Mouse (Mus musculus) A20 (cell line): Measurements from ENCODE around the gene Socs7.
A peak's percentile ranks its signal among the peaks of the same experiment; 100 is the strongest.

Source experiments
- DNase-seq: peaks from one replicate; pipeline ENCODE4 v3.0.0-alpha.2; 2011; ENCODE audit warnings: low read depth, low spot score

Socs7 gene

DNA sequence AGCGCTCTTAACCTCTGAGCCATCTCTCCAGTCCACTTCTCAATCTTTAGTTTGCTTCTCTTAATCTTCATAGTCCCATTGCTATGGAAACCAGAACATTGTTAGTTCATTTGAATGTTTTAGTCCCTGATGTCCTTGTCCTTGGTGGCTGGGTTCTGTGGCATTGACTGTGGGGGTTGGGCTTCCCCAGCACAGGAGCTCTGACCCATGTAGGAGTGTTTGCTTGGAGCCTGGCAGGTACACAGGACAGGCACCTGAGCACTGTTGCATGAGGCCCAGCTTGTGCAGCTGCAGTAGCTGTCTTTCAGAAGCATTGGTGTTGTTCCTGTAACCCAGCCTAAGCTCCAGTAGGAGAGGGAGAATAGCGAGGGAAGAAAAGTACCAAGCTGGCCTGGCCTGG, 25.5 kb downstream of the Socs7 start:
- no peak for DNase-seq

DNA sequence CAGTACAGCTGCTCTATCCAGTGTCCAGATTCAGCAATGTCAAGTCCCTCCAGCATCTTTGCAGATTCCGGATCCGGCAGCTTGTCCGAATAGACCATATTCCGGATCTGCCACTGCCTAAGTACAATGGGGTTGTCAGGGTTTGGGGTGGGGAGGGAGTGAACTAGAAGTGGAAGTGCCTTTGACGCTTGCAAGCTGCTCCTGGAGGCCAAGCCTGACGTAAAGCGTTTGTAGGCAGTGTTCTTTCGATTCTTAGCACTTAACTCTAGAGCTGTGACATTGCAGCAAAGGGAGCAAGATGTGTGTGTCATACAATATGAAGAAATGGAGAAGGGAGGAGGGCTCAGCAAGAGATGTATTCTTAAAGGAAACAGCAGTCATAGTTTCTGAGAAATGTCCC, 26.8 kb downstream of the Socs7 start:
- no peak for DNase-seq

DNA sequence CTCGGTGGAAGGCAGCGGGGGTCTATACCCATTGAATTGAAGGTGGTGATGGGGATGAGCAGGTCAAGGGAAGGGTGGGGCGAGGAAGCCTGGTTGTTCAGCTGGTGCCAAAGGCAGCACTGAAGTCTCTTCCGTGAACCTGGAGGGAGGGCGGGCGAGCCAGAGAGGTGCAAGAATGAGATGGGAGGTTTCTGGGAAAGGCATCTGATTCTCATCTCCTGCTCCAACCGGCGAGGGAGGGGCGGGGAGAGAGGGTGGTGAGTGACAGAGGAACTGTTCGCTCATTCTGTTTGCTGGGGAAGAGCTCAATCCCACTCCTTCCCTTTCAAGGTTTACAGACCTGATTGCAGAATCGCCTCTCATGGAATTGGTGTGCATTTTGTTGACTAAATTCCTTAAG, 31.3 kb downstream of the Socs7 start:
- no peak for DNase-seq

DNA sequence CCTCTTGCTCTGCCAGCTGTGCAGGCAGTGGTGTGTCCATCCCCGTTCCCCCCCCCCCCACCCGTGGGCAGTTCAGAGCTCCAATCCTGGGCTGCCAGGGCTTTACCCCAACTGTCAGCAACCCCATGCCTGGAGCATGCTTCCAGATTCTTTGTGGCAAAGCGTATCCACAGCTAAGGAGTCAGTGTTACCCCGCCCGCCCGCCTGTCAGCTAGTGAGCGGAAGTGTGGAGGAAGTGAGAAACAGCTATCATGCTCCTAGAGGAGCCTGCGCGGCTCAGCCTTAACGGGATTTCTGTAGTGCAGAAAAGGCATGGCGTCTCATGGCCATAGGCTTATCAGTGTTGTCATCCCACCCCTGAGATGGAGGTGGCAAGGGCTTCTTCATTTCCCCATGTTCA, 31.8 kb downstream of the Socs7 start:
- DNase-seq, result no peak

DNA sequence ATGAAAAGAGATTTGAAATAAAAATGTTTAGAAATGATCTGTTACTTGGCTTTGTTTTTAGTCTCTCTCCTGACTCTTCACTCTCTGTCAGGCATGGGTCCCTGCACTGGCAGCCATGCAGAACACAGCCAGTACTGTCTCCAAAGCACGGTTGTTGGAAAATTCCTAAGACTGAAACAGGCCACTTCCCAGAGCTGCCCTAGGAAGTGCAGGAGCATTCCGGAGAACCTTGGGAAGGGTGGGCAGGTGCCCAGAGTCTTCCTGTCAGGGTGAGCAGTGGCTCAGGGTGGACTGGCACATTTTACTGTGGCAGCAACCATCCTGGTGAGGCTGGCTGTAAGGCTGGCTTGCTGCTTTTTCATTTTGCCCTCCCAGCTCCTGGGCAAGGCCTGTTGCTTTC, 36.2 kb downstream of the Socs7 start:
- no peak for DNase-seq

DNA sequence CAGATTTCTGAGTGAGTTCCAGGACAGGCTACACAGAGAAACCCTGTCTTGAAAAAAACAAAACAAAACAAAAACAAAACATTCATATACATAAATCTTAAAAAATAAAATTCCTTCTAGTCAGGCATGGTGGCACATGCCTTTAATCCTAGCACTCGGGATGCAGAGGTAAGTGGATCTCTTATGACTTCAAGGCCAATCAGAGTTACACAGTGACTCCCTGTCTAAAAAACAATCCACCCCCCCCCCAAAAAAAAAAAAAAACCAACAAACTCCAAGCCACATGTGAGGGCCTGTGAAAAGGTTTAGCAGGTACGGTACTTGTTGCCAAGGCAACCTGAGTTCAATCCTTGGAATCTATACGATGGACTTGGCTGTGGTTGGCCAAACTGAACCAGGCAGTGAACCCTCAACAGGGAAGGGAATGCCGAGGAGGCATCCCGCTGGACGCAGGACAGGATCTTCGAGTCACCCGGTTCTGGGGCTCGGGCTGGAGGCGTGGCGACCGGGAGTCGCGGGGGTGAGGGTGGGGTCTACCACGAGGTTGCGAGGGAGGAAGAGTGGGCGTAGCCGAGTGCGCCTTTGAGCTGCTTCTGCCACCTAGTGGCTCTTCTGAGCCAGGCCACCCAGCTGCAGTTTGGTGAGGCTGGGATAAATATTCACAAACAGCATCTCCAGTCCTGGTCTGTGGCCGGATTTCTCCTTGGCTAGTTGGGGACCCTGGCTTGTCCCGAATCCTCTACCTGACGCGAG, 37.8 kb downstream of the Socs7 start:
- peak; percentile 87 for DNase-seq

DNA sequence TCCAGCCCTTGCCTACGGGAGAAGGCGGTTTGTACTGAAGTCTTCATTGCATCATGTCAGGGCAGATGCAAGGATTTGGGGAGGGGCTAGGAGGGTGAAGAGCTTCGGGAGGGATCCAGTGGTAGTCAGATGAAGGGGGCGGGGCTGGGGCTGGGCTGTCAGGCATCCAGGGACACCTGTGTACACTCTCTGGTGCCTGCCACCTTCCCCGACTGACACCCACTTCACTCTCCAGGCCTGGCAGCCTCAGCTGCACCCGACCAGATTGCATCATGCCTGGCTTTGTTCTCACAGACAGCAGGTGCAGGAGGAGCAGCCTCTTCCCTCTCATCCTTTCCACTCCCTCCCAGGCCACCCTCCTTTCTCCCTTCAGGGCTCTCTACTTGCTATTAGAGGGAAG, 38.7 kb downstream of the Socs7 start:
- DNase-seq, result peak; percentile 78

DNA sequence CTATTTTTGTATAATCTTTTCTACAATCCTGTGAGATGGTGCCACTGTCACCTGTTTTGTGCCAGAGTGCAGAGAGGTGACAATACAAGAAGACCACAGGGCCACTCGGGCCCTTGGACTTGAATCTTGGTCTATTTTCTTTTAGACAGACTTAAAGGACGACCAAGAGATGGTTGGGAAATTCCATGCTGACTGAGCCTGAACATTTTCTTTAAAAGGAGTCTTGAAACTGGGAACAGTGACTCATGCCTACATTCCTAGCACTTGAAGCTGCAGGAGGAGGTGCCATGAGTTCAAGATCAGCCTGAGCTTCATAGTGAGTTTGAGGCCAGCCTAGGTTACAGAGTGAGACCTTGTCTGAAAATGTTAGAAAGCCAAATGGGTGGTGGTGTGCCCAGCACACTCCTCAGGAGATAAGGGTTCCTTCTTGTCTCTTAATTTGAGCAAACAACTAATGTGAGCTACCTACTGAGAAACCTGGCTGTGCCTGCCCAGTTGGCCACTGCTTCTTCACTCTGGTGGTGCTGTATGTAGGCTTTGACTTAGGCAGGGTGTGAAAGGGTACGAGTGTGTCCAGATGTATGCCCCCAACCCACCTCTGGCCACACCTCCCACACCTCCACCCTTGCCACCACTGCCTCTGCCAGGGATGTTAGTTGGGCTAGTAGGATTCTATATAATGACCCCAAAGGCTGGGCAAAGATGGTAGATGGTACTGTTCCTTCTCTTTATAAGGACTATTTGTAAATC, 39.5 kb downstream of the Socs7 start:
- DNase-seq, result peak; percentile 13

DNA sequence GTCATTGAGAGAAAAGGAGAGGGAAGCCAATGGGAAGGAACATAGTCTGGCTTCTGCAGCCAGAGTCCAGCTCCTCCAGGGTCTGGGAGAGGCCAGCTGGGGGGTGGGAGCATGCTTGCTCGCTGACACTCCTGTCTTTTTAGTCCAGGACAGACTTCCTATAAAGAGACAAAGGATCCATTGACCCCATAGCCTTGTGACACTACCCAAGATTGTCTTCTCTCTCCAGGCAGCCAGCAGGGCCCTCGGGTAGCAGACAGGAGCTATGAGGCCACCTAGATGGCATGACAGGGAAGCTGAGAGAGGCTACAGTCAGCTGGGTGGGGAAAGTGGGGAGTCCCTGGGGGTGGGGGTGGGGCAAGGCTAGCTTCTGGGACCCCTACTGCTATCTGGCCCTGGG, 40.4 kb downstream of the Socs7 start:
- DNase-seq, result no peak

DNA sequence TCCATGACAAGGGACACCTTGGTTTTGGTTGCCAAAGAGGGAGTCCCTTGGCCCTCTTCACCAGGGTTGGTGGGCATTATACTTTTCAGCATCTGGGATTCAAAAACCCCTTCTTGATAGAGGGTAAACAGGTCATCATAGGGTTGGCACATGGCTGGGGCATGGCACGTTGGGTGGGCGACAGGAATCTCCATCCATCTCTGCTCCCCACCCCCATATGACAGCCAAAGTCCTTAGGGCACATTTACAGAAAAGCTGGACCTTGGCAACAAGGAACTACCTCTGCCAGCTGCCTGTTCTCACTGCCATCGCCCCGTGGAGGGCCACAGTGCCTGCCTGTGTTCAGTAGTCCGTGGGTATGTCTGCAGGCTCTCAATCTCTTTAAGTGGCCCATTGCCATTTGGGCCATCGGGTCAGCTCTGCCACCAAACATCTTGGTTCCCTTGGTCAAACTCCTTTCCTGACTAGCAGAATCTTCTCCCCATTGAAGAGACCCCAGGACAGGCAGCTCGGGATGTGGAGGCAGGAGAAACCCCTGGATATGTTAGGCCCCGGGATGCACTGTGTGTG, 41.3 kb downstream of the Socs7 start:
- DNase-seq, result no peak

DNA sequence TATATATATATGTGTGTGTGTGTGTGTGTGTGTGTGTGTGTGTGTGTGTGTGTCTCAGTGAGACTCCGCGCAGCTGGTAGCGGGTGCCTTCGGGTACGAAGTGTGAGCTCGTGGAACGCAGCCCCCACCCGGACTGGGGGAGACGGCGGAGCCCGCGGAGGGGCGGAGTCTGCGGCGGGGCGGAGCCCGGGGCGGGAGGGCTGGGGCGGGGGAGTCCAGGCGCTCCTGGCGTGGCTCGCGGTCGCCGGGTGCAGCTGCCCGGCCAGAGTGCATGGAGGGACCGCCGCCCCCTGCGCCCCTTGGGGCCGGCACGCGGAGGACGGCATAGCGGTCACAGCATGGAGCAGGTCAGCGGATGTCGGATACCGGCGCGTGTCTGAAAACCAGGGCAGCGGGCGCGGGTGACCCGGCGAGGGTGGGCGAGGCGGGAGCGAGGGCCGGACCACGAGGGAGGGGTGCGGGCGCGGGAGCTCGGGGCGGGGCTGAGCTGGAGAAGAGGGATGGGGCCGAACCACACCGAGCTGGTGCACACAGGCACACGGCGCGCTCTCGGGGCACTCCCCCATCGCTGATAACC, 41.9 kb downstream of the Socs7 start:
- peak; percentile 35 for DNase-seq

DNA sequence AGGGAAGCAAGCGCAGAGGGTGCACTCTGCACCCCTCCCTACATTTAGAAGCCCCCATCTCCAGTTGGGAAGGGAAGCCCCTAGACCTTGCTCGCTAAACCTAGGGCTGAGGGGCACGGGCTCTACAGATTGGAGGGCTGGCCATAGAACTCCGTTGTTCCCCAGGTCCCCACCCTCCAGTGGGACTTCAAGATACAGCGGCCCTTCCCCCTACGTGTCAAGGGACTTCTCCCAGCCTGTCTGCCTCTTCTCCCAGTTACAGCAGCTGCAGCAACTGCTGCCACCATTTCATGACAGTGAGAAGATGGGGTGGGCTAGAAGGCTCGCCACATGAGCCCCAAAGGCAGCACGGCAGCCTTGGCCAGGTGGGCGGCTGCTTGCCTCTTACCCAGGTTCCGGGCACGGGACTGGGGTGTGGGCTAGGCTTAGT, 42.4 kb downstream of the Socs7 start:
- DNase-seq, result no peak

DNA sequence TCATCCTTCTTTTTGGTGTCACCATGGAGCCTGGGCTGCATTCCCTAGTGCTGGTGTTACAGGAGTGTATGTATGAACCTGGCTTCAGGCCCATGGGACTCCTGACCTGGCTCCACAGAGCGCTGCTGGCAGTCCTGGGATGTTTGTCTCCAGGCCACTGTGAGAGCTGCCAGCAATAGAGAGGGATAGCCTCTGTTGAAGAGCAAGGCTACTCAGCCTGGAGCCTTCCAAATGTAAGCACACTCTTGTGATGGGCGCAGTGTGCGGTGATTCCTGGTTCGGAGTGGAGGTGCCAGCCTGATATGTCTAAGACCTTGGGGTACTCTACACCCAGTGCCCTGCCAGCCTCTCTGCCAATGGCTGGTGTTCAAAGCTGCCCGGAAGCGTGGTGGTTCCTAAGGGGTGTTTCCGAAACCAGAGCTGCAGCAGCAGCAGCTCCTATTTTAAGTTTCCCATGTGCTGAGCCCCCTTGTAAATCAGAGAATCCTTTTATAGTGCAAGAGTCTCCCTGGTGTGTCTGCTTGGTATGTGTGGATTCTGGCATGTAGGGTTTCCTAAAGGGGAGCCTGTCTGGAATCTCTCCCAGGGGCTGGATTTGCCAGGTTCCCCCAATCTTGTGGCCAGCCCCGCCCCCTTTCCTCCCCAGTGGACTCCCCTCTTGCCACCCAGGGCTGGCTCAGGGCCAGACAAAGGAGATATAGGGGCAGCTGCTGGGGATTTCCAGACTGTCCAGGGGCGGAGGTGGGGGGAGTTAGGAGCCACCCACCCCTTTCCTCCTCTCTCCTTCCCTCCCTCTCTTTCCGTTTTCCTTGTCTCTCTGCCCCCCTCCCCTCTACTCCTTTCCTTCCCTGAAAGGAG, 44.0 kb downstream of the Socs7 start:
- DNase-seq, result no peak

DNA sequence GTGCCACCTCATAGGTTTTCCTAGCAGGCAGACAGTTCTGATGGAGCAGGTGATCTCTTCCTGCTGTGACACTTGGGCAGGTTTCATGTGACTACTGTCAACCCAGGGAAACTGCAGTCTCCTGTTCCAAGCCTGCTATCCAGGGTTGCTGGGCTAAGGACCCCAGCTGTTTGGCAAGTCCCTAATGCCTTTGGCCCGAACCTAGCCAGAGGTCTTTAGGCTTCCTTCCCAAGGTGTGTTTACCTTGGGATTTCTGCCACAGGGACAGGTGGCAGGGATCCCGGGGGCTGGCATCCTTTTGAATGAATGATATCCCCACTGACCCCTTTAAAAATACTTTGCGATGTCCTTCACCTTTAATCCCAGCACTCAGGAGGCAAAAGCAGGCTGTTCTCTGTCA, 45.1 kb downstream of the Socs7 start:
- no peak for DNase-seq

DNA sequence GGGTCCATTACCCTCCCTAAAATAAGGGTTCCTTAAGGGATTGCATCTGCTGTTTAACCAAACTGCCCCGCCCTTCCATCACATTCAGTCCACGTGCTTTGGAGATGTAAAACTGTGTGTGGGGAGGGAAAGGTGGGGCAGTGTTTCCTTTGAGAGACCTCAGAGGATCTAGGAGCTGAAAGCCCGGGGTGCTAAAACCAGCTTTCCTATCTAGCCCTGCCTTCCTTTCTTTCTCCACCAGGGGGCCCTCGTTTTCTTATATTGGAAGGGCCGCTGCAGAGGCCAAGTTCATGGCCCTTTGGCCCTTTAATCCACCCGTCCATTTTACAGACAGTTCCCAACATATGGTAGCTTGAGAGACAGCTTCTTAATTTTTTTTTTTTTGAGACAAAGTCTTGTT, 45.8 kb downstream of the Socs7 start:
- DNase-seq, result peak; percentile 77

DNA sequence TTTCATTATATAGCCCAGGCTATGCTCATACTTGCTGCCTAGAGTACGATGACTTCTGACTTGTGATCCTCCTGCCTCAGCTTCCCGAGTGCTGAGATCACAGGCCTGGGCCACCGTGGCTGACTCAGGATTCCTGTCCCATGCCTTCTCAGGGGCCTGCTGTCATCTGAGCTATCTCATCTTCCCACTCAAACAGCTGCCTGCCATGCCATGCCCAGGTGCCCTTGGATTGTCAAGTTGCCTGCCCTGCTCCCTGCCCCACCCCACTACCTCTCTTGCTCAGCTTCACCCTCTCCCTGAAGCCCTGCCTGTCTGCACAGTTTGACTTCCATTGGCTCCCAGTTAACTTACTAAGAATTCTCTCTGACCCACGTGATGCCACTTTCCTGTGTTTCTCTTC, 48.6 kb downstream of the Socs7 start:
- no peak for DNase-seq

DNA sequence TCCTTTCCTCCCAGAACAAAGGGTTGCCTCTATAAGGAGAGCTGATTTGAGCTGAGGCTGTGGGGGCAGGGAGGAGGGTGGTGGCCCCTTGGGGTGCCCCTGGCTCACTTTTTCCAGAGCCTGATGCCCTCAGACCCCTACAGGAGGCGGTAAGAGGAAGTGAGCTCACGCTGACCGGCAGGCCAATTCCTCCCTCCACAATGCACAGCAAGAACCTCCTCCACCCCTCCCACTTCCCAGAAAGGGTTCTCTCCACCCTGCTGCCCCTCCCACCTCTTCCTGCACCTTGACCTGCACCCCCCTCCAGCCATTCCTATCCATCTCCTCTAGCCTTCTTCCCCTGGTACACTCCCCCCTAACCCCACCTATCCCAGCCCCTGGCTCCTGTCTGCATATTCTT, 49.8 kb downstream of the Socs7 start:
- peak; percentile 30 for DNase-seq

DNA sequence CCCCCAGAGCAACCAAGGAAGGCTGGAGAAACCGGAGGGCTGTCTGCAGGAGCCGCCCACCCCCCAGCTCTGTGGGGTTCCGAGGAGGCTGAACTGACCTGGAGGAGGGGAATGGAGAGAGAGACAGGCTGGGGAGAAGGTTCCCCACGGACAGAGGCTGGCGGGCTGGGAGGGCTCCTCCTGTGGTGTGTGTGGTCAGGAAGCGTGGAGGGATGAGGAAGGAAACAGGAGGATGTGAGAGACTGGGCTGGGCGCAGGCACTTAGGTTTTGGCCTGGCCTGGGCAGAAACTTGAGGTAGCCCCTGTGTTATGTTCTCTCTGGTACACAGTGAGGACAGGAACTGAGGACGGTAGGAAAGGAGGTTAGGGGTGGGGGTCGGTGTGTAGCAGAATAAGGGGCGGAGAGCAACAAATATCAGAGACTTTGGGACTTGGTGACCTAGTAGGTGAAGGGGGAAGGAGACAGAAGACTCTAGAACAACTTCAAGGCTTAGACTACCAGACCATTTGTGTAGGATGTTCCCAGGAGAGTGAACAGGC, 50.5 kb downstream of the Socs7 start:
- DNase-seq, result no peak

DNA sequence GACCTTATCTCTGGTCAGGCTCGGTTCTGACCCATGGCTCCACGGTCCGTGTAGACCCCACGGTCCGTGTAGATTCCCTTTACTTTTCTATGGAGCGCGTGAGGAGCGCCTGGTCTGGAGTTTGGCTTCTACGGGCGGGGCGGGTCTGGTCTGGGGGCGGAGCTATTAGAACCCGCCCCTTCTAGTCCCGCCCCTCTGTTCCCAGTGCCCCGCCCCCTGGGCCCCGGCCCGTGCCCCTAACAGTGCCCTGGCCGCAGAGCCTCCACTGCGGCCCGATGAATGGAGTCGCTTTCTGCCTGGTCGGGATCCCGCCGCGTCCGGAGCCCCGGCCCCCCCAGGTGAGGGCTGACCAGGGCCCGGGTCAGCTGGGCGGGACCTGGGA, 53.0 kb downstream of the Socs7 start, which contains the start of gene Arhgap23:
Gene Arhgap23 (plus strand): TSS at position 204 of the 382 bp plus-strand sequence.
- peak; percentile 72 for DNase-seq

DNA sequence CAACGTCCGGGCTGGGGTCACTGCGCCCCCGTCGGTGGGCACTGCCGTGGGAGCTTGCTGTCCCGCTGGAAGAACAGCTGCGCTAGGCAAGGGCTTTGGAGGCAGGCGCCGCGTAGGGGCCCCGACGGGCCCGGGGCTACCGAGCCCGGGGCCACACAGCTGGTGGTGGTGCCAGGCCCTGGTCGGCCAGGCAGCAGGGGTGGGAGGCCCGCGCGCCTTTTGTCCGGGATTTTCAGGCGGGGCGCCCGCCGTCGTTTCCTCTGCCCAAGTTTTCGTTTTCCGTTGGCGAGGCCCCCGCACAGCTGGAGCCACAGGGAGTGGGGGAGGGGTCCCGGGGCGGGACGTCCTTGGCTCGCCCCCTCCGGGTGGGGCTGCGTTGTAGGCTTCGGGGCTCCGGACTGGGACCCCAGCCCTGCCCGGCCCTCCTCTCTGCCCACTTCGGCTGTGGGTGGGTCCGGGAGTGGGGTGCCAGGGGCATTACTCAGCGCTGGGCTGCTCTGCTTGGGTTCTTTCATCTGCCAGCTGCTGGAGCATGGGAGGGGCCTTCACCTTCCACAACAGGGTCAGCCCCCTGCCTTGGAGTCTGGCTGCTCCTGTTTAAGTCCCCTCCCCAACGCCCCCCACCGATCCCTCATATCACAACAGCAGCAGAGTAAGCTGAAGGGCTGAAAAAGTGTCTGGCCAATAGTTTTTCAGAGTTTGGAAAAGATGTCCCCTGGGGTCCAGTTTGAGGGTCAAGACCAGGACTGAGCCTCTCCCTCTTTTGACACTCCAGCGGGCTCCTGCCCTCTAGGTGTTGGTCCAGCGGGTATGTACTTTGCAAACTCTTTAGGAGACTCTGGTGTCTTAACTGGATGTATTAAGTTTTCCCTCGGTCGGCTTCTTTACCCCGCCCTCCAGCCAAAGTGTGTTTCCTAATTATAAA, 53.6 kb downstream of the Socs7 start:
- DNase-seq, result no peak
